Mouse (Mus musculus) cerebellum, postnatal 4 days (tissue): ENCODE results near the gene Serpinb9c.
"Not testable (repeated sequence)": the region's sequence is repeated elsewhere in the genome, so short reads cannot be mapped to it uniquely, and the experiment has no call there.

Source experiments
- DNase-seq, 2 experiments: peaks; one replicate each; pipeline ENCODE4 v3.0.0; 2022; ENCODE audit warnings: low spot score in 2 of 2, mixed read lengths in 1 of 2

The Serpinb9c gene

GRCm38 (mm10) chr13:33159642-33160041 lies at the start of gene Serpinb9c:
Gene Serpinb9c (minus strand): TSS chr13:33159742.
- DNase-seq = no peak

- DNase-seq = no peak
These were observed 40.2 kb upstream of the Serpinb9c start for GRCm38 (mm10) chr13:33199740-33200139.

DNA sequence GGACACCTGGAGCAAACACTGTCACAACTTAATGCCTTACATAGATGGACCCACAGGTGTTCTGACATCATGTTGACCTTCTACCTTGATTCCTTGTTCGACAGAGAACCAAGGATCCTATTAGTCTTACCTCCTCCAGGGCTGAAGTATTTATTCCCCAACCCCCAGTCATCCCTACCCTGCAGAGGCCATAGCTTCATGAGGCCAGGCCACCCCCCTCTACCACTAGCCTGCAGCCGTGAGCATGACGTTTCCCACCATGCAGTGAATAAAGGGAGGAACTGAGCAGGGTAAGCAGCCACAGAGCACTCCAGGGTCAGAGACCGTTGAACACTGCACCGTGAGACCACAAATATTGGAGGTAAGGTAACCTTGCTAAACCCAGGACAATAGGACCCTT lies 33.1 kb upstream of the Serpinb9c start, which contains the start of gene Serpinb9d:
Serpinb9d (plus strand) TSS at position 301 of the 400 bp plus-strand sequence.
- DNase-seq = no peak

DNA sequence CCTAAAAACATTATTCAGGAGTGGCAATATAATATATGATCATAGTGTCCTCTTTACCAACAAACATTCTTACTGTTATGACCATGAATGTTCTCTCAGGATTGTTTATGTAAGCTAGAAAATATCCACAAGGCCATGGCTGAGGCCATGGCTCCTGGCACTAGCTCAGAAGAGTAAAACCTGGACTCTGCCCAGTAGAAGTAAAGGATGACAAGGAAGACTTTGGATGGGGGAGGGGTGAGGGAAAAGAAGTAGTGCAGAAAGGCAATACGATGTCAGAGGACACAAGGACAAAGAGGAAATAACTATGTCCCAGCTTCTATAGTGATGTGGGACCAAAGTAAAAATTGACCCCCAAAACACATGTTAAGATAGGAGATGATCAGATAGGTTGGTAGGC lies 30.9 kb upstream of the Serpinb9c start:
- not testable (repeated sequence) for DNase-seq

GRCm38 (mm10) chr13:33141435-33141834 lies 18.1 kb downstream of the Serpinb9c start:
- no peak for DNase-seq

GRCm38 (mm10) chr13:33137717-33138116 lies 21.8 kb downstream of the Serpinb9c start:
- DNase-seq = no peak

DNA sequence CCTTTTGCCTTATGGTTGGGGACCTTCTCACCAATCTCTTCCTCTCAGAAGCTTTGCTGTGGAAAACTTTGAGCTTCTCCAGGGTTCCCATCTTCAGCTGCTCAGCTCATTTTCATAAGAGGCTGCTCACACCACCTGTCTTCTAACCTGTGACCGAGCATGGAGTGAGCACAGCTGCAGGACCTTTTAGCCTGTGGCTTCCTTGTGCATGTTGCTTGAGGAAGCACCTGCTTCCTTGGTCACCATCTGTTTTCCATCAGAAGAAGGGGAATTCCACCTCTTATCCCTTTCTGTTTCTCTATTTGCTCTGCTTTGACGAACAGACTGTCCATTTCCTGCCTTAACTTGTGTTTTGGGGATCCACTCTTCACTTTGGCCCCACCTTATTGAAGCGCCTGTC lies 46.5 kb downstream of the Serpinb9c start:
- no peak for DNase-seq

DNA sequence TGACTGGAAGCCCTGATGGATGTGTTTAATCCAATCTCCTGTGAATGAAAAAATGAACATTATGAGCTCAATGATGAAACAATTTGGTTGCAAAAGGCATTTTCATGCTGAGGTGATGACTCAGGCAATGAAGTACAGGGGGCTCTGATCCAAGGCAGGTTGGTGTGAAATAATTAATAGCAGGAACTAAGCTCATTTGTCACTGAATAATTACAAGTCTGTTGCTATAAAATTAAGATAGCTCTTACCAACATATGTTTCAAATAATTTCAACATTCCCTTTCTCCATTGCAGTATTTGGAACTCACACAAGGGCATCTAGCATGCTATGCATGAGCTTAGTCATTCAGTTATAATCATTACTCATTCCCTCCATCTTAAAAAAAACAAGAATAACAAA lies 53.9 kb downstream of the Serpinb9c start:
- DNase-seq = no peak
